Mouse (Mus musculus): ENCODE measurements around the gene Bysl. TPM values are rescaled to one million over a fixed set of nuclear protein-coding genes. Genes with fewer than 3 reads are reported as not detected.

Gene Bysl
- polyA plus RNA-seq, 1 experiment from 2014 or later: 24.7 TPM

- peaks cover 68% of the 10 kb centered on the region for H3K36me3 ChIP-seq
- peak; percentile 72 for ATAC-seq (ENCODE audit: insufficient number of reproducible peaks, low FRiP score)
- 85% methylated on average over 9 of the region's 9 CpGs for WGBS
Measured at GRCm38 (mm10) chr17:47617605-47618307, 6.5 kb upstream of the Bysl start.

GRCm38 (mm10) chr17:47616652-47617051 is 5.4 kb upstream of the Bysl start:
- no peak overlapping the region for H3K9ac ChIP-seq
- no peaks in the 10 kb centered on the region for H3K27me3 ChIP-seq (replicated peaks)
- H3K4me2 ChIP-seq: no peak overlapping the region
- H3K36me3 ChIP-seq: peaks cover 58% of the 10 kb centered on the region
- WGBS: 79% methylated on average over 4 of the region's 4 CpGs
- H3K4me1 ChIP-seq (replicated peaks): peaks cover 12% of the 10 kb centered on the region
- no peak for ATAC-seq (ENCODE audit: insufficient number of reproducible peaks, low FRiP score)
- H3K4me3 ChIP-seq: no peak overlapping the region
- H3K27ac ChIP-seq (ENCODE audit: poor library complexity, severe bottlenecking): no peak overlapping the region
- no peaks in the 10 kb centered on the region for H3K9me3 ChIP-seq (replicated peaks)

More at GRCm38 (mm10) chr17:47617605-47618307, 6.5 kb upstream of the Bysl start:
- no peak overlapping the region for H3K4me2 ChIP-seq
- H3K4me1 ChIP-seq (replicated peaks): peaks cover 3% of the 10 kb centered on the region
- H3K9me3 ChIP-seq (replicated peaks): no peaks in the 10 kb centered on the region
- no peak overlapping the region for H3K4me3 ChIP-seq
- no peak overlapping the region for H3K9ac ChIP-seq
- no peak overlapping the region for H3K27ac ChIP-seq (ENCODE audit: poor library complexity, severe bottlenecking)
- no peaks in the 10 kb centered on the region for H3K27me3 ChIP-seq (replicated peaks)

- no peak overlapping the region for H3K4me3 ChIP-seq
- H3K27me3 ChIP-seq (replicated peaks): no peaks in the 10 kb centered on the region
- peaks cover 12% of the 10 kb centered on the region for H3K4me1 ChIP-seq (replicated peaks)
- no peaks in the 10 kb centered on the region for H3K9me3 ChIP-seq (replicated peaks)
- H3K27ac ChIP-seq (ENCODE audit: poor library complexity, severe bottlenecking): no peak overlapping the region
- ATAC-seq (ENCODE audit: insufficient number of reproducible peaks, low FRiP score): no peak
- H3K9ac ChIP-seq: no peak overlapping the region
- H3K4me2 ChIP-seq: no peak overlapping the region
- peaks cover 55% of the 10 kb centered on the region for H3K36me3 ChIP-seq
- 93% methylated on average over 8 of the region's 8 CpGs for WGBS
Measured at GRCm38 (mm10) chr17:47616119-47616518, 4.8 kb upstream of the Bysl start.

- Histone ChIP-seq H3K9me3 (replicated peaks) (no peaks in the 10 kb centered on the region), H3K4me2 (no peak overlapping the region), H3K27ac (ENCODE audit: poor library complexity, severe bottlenecking) (no peak overlapping the region), H3K9ac (no peak overlapping the region), H3K4me1 (replicated peaks) (peaks cover 22% of the 10 kb centered on the region), H3K36me3 (peaks cover 44% of the 10 kb centered on the region), H3K4me3 (no peak overlapping the region), H3K27me3 (replicated peaks) (no peaks in the 10 kb centered on the region)
- no peak for ATAC-seq (ENCODE audit: insufficient number of reproducible peaks, low FRiP score)
- WGBS: 86% methylated on average over 1 of the region's 1 CpGs
Measured at GRCm38 (mm10) chr17:47614018-47614417, 2.7 kb upstream of the Bysl start.

- under 1% methylated on average over 13 of the region's 13 CpGs for WGBS
- Histone ChIP-seq H3K4me2 (peak overlapping the region; percentile 94), H3K27ac (ENCODE audit: poor library complexity, severe bottlenecking) (no peak overlapping the region; the same call in 1 of the 2 replicates), H3K9ac (peak overlapping the region; percentile 93), H3K4me1 (replicated peaks) (peaks cover 22% of the 10 kb centered on the region), H3K4me3 (peak overlapping the region; percentile 84), H3K36me3 (peaks cover 46% of the 10 kb centered on the region), H3K27me3 (replicated peaks) (no peaks in the 10 kb centered on the region), H3K9me3 (replicated peaks) (no peaks in the 10 kb centered on the region)
- ATAC-seq (ENCODE audit: insufficient number of reproducible peaks, low FRiP score): no peak
Measured at GRCm38 (mm10) chr17:47611661-47611982, 330 bp upstream of the Bysl start.

DNA sequence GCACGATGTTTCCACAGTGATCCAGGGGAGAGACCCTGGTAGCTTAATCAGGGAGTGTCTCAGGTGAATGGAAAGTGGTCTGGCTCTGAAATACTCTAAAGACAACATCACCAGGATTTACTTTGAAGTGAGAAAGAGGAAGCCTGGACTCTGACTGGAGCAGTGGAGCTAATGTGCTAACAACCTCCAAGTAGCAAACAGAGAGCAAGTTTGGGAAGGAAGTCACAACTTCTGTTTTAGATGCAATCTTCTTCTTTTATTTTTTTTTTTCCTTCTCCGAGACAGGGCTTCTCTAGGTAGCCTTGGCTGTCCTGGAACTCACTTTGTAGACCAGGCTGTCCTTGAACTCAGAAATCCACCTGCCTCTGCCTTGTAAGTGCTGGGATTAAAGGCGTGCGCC is 2.1 kb downstream of the Bysl start:
- Histone ChIP-seq H3K9me3 (replicated peaks) (no peaks in the 10 kb centered on the region), H3K4me3 (no peak overlapping the region), H3K9ac (no peak overlapping the region), H3K27me3 (replicated peaks) (no peaks in the 10 kb centered on the region), H3K4me2 (no peak overlapping the region; the same call in 1 of the 2 replicates), H3K36me3 (peaks cover 52% of the 10 kb centered on the region), H3K27ac (ENCODE audit: poor library complexity, severe bottlenecking) (no peak overlapping the region), H3K4me1 (replicated peaks) (peaks cover 22% of the 10 kb centered on the region)
- WGBS: 86% methylated on average over 4 of the region's 4 CpGs
- no peak for ATAC-seq (ENCODE audit: insufficient number of reproducible peaks, low FRiP score)

DNA sequence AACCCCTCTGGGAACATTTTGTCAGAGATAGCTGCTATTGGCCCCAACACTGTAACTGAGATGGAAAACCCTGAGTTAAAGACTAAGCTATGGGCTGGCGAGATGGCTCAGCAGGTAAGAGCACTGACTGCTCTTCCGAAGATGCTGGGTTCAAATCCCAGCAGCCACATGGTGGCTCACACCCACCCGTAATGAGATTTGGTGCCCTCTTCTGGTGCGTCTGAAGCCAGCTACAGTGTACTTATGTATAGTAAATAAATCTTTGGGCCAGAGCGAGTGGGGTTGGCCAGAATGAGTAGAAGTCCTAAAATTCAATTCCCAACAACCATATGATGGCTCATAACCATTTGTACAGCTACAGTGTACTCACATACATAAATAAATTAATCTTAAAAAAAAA is 5.1 kb downstream of the Bysl start:
- 73% methylated on average over 5 of the region's 5 CpGs for WGBS
- Histone ChIP-seq H3K4me1 (replicated peaks) (peaks cover 10% of the 10 kb centered on the region), H3K9me3 (replicated peaks) (no peaks in the 10 kb centered on the region), H3K9ac (no peak overlapping the region), H3K27me3 (replicated peaks) (no peaks in the 10 kb centered on the region), H3K4me2 (no peak overlapping the region), H3K36me3 (peaks cover 69% of the 10 kb centered on the region), H3K4me3 (no peak overlapping the region), H3K27ac (ENCODE audit: poor library complexity, severe bottlenecking) (no peak overlapping the region)
- no peak for ATAC-seq (ENCODE audit: insufficient number of reproducible peaks, low FRiP score)

- Histone ChIP-seq H3K4me2 (no peak overlapping the region), H3K27me3 (replicated peaks) (no peaks in the 10 kb centered on the region), H3K27ac (ENCODE audit: poor library complexity, severe bottlenecking) (no peak overlapping the region), H3K9me3 (replicated peaks) (no peaks in the 10 kb centered on the region), H3K9ac (no peak overlapping the region), H3K36me3 (peaks cover 93% of the 10 kb centered on the region), H3K4me1 (replicated peaks) (peaks cover 19% of the 10 kb centered on the region), H3K4me3 (no peak overlapping the region)
- ATAC-seq (ENCODE audit: insufficient number of reproducible peaks, low FRiP score): no peak
- 93% methylated on average over 11 of the region's 11 CpGs for WGBS
Measured at GRCm38 (mm10) chr17:47602289-47602688, 9.0 kb downstream of the Bysl start.

- Histone ChIP-seq H3K36me3 (peaks cover 92% of the 10 kb centered on the region), H3K4me2 (no peak overlapping the region), H3K4me3 (no peak overlapping the region), H3K9me3 (replicated peaks) (no peaks in the 10 kb centered on the region), H3K4me1 (replicated peaks) (peaks cover 28% of the 10 kb centered on the region), H3K27ac (ENCODE audit: poor library complexity, severe bottlenecking) (no peak overlapping the region), H3K27me3 (replicated peaks) (no peaks in the 10 kb centered on the region), H3K9ac (no peak overlapping the region)
- ATAC-seq (ENCODE audit: insufficient number of reproducible peaks, low FRiP score): no peak
- WGBS: 86% methylated on average over 10 of the region's 10 CpGs
Measured at GRCm38 (mm10) chr17:47601389-47601755, 9.9 kb downstream of the Bysl start.

- Histone ChIP-seq H3K4me2 (no peak overlapping the region), H3K4me1 (replicated peaks) (peaks cover 34% of the 10 kb centered on the region), H3K27ac (ENCODE audit: poor library complexity, severe bottlenecking) (peak overlapping the region; percentile 82; the same call in 1 of the 2 replicates), H3K36me3 (peaks cover 89% of the 10 kb centered on the region), H3K4me3 (no peak overlapping the region), H3K9me3 (replicated peaks) (no peaks in the 10 kb centered on the region), H3K27me3 (replicated peaks) (no peaks in the 10 kb centered on the region), H3K9ac (no peak overlapping the region)
- no peak for ATAC-seq (ENCODE audit: insufficient number of reproducible peaks, low FRiP score)
- 87% methylated on average over 13 of the region's 13 CpGs for WGBS
Measured at GRCm38 (mm10) chr17:47600601-47601388, 10.5 kb downstream of the Bysl start.

DNA sequence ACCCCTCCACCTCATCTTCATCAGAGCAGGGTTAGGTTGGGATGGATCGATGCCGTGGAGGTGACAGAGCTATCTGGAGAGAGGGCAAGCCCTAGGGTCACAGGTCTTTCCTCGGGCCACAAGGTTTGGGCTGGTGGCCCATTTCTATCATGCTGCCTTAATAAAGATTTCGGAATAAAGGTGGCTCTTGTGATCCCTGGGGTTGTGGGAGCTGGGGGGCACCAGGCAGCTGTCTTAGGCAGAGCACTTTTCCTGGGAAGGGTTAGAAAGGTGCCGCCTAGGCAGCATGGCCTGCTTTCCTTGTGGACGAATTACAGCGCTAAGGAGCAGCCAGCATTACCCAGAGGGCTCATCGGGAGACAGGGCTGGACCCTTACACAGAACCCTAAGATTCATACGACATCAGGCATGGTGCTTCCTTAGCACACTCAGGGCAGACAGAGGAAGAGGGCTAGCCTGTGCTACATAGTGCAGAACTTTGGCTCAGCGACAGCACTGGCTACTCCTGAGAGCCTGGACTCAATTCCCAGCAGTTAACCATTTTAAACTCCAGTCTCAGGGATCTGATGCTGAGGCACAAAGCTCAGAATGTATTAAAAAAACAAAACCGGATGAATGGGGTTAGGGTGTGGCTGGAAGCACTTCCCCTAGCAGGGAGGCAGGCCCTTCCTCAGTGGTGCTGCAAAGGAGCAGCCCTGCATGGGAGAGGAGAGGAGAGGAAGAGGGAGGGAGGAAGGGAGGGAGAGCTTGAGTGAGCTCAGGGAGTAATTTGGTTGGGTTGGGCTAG is 11.6 kb downstream of the Bysl start:
- H3K9me3 ChIP-seq (replicated peaks): no peaks in the 10 kb centered on the region
- WGBS: 72% methylated on average over 11 of the region's 11 CpGs
- H3K27ac ChIP-seq (ENCODE audit: poor library complexity, severe bottlenecking): peak overlapping the region; percentile 82
- no peak overlapping the region for H3K4me3 ChIP-seq
- H3K4me2 ChIP-seq: no peak overlapping the region
- H3K27me3 ChIP-seq (replicated peaks): no peaks in the 10 kb centered on the region
- peaks cover 78% of the 10 kb centered on the region for H3K36me3 ChIP-seq
- no peak for ATAC-seq (ENCODE audit: insufficient number of reproducible peaks, low FRiP score)
- H3K9ac ChIP-seq: no peak overlapping the region
- H3K4me1 ChIP-seq (replicated peaks): peaks cover 35% of the 10 kb centered on the region
